Mouse (Mus musculus) embryonic facial prominence, embryonic 11.5 days (tissue): ENCODE measurements around the gene Ccdc42. TPM values are rescaled to one million over a fixed set of nuclear protein-coding genes. Genes with fewer than 3 reads are reported as not detected.

Experiments used
- ATAC-seq: fragments of 200-750 bp; cut with Nextera tagmentation; replicated peaks from 2 replicates; pipeline ENCODE4 v1.8.0; 2017; ENCODE audit warnings: low read depth; ENCODE audit not compliant: insufficient number of reproducible peaks, low FRiP score, low TSS enrichment
- DNase-seq: peaks from one replicate; pipeline ENCODE4 v3.0.0-alpha.2; 2015; ENCODE audit warnings: low spot score
- H3K27ac ChIP-seq: fragments of 300-500 bp; sonication (generic); replicated peaks from 2 replicates; pipeline ENCODE4 v1.5.1; 2014; ENCODE audit warnings: mild to moderate bottlenecking, low read depth, low read length, control low read depth
- H3K27me3 ChIP-seq: fragments of 300-500 bp; sonication (generic); 2 replicates; pipeline ENCODE4 v1.6.1; 2014; ENCODE audit warnings: mild to moderate bottlenecking, low read length, moderate library complexity, mixed read lengths; ENCODE audit not compliant: control insufficient read depth, insufficient read depth
- H3K36me3 ChIP-seq: fragments of 300-500 bp; sonication (generic); replicated peaks from 2 replicates; pipeline ENCODE4 v1.6.1; 2014; ENCODE audit warnings: low read depth, mild to moderate bottlenecking, low read length, moderate library complexity, mixed read lengths; ENCODE audit not compliant: control insufficient read depth, insufficient read depth
- H3K4me1 ChIP-seq: fragments of 300-500 bp; sonication (generic); 2 replicates; pipeline ENCODE4 v1.6.1; 2014; ENCODE audit warnings: low read length, mixed read lengths; ENCODE audit not compliant: control insufficient read depth, insufficient read depth
- H3K4me2 ChIP-seq: fragments of 300-500 bp; sonication (generic); 2 replicates; pipeline ENCODE4 v1.6.1; 2014; ENCODE audit warnings: low read depth, mild to moderate bottlenecking, control low read depth, low read length, moderate library complexity
- H3K4me3 ChIP-seq: fragments of 300-500 bp; sonication (generic); 2 replicates; pipeline ENCODE4 v1.5.1; 2014; ENCODE audit warnings: low read depth, low read length, control low read depth
- H3K9ac ChIP-seq: fragments of 300-500 bp; sonication (generic); replicated peaks from 2 replicates; pipeline ENCODE4 v1.6.1; 2014; ENCODE audit warnings: mild to moderate bottlenecking, control low read depth, low read length
- H3K9me3 ChIP-seq: fragments of 300-500 bp; sonication (generic); replicated peaks from 2 replicates; pipeline ENCODE4 v1.6.1; 2016; ENCODE audit warnings: mild to moderate bottlenecking, low read length, inconsistent platforms, mixed read lengths; ENCODE audit not compliant: control insufficient read depth
- WGBS: fragments of 180-500 bp; shearing (Covaris S2); extraction: QIAGEN DNeasy Blood & Tissue Kit; methylation state at CpG from one replicate; pipeline ENCODE4 v1.1.7; 2014; 5-methylcytosine and 5-hydroxymethylcytosine counted together
- polyA plus RNA-seq: library from polyadenylated mRNA; unstranded; fragments of >200 nt; fragmentation: Nextera tagmentation; extraction: Ambion mirVana; gene quantifications from 2 replicates; pipeline ENCODE4 v1.2.1, GENCODE M21; 2014

The Ccdc42 gene
- 0.20 and 0.67 TPM in 2 replicates for polyA plus RNA-seq

GRCm38 (mm10) chr11:68586721-68587120 lies at the start of gene Ccdc42:
Ccdc42 (plus strand) TSS chr11:68587021.
- no peak for DNase-seq
- Histone ChIP-seq H3K36me3 (no peaks in the 10 kb centered on the region), H3K4me1 (0 out of 2 replicates have a peak, but pooled peaks cover 2% of the 10 kb centered on the region), H3K4me2 (no peak within 1 kb of the TSS), H3K4me3 (no peak within 1 kb of the TSS), H3K9me3 (no peaks in the 10 kb centered on the region), H3K27ac (no peak within 1 kb of the TSS), H3K9ac (no peak within 1 kb of the TSS), H3K27me3 (no peaks in the 10 kb centered on the region)
- 62% methylated on average over 5 of the region's 5 CpGs for WGBS
- no peak for ATAC-seq

- ATAC-seq (no peak), DNase-seq (no peak)
- 62% methylated on average over 5 of the region's 5 CpGs for WGBS
- Histone ChIP-seq H3K4me2 (no peak overlapping the region), H3K36me3 (no peaks in the 10 kb centered on the region), H3K4me1 (no peaks in the 10 kb centered on the region), H3K27ac (no peak overlapping the region), H3K4me3 (no peak overlapping the region), H3K27me3 (no peaks in the 10 kb centered on the region), H3K9ac (no peak overlapping the region), H3K9me3 (no peaks in the 10 kb centered on the region)
These were observed 47.2 kb upstream of the Ccdc42 start for GRCm38 (mm10) chr11:68539621-68540020.

DNA sequence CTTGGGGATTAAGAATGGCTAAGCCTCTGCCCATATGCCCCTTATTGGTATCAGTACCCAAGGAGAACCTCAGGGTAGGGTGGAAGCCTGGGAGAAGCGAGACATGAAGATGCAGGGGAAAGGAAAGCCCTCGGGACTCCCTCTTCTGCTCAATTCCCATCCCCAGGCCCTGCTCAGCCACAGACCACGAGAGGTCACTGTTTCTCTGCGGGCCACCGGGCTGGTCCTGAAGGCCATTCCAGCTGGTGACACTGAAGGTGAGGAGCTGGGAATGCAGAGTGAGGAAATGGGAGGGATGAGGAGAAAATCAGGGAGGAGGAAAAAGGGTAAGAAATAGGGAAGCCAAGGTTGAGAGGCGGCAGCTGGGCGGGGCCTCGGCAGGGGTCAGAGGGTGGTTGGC lies 42.3 kb upstream of the Ccdc42 start:
- Histone ChIP-seq H3K27me3 (no peaks in the 10 kb centered on the region), H3K36me3 (no peaks in the 10 kb centered on the region), H3K4me3 (no peak overlapping the region), H3K4me1 (no peaks in the 10 kb centered on the region), H3K27ac (no peak overlapping the region), H3K9ac (no peak overlapping the region), H3K9me3 (no peaks in the 10 kb centered on the region), H3K4me2 (no peak overlapping the region)
- 10% methylated on average over 8 of the region's 8 CpGs for WGBS
- DNase-seq: peak; percentile 9
- no peak for ATAC-seq

DNA sequence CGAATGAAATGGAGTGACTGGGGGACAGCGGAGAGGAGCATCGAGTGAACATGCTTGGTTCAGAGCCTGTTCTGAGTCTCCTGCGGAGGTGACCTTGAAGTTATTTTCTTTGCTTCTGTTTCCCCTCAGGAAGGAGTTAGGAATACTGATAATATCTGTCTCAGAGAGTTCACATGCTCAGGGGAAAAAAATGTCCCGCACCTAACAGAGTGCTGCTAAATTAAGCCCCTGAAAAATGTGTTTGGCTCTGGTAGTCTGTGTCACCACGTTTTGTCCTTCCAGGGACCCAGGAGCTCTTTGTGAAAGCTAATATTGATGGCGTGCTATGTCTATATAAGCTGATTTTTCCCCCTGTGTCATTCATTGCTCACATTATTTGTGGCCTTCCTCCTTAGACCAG lies 41.6 kb upstream of the Ccdc42 start:
- H3K36me3 ChIP-seq: no peaks in the 10 kb centered on the region
- H3K9me3 ChIP-seq: no peaks in the 10 kb centered on the region
- no peak overlapping the region for H3K4me2 ChIP-seq
- ATAC-seq (no peak), DNase-seq (no peak)
- H3K9ac ChIP-seq: no peak overlapping the region
- H3K27me3 ChIP-seq: no peaks in the 10 kb centered on the region
- H3K27ac ChIP-seq: no peak overlapping the region
- no peak overlapping the region for H3K4me3 ChIP-seq
- H3K4me1 ChIP-seq: no peaks in the 10 kb centered on the region
- WGBS: 56% methylated on average over 7 of the region's 7 CpGs

- no peak overlapping the region for H3K4me3 ChIP-seq
- no peak for DNase-seq
- WGBS: 80% methylated on average over 8 of the region's 8 CpGs
- no peak overlapping the region for H3K9ac ChIP-seq
- no peaks in the 10 kb centered on the region for H3K9me3 ChIP-seq
- H3K27ac ChIP-seq: no peak overlapping the region
- H3K4me1 ChIP-seq: no peaks in the 10 kb centered on the region
- no peaks in the 10 kb centered on the region for H3K27me3 ChIP-seq
- H3K4me2 ChIP-seq: no peak overlapping the region
- H3K36me3 ChIP-seq: no peaks in the 10 kb centered on the region
- no peak for ATAC-seq
These were observed 41.1 kb upstream of the Ccdc42 start for GRCm38 (mm10) chr11:68545682-68546222.

GRCm38 (mm10) chr11:68547484-68547883 lies 39.3 kb upstream of the Ccdc42 start:
- Histone ChIP-seq H3K4me1 (no peaks in the 10 kb centered on the region), H3K9me3 (no peaks in the 10 kb centered on the region), H3K27ac (no peak overlapping the region), H3K9ac (no peak overlapping the region), H3K27me3 (no peaks in the 10 kb centered on the region), H3K4me2 (no peak overlapping the region), H3K4me3 (no peak overlapping the region), H3K36me3 (no peaks in the 10 kb centered on the region)
- WGBS: 62% methylated on average over 2 of the region's 2 CpGs
- ATAC-seq: no peak
- DNase-seq: peak; percentile 26

DNA sequence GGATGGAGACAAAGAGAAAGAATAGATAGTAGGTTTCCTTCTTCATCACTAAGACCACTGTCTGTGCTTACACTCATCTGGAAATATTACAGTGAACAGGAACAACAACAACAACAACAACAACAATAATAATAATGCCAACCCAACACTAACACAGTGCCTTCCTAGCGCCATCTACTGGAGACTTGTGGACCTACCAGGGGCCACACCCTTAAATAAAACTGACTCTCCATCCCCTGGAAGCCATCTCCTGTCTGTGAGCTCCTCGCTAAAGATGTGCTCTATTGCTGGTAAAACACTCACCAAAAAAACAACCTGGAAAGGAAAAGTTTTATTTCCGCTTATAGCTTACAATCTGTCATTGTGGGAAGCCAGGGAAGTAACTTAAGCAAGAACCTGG lies 37.2 kb upstream of the Ccdc42 start:
- no peak overlapping the region for H3K9ac ChIP-seq
- H3K36me3 ChIP-seq: no peaks in the 10 kb centered on the region
- no peaks in the 10 kb centered on the region for H3K27me3 ChIP-seq
- no peak overlapping the region for H3K4me3 ChIP-seq
- no peak overlapping the region for H3K4me2 ChIP-seq
- WGBS: 48% methylated on average over 3 of the region's 3 CpGs
- no peak overlapping the region for H3K27ac ChIP-seq
- no peaks in the 10 kb centered on the region for H3K9me3 ChIP-seq
- H3K4me1 ChIP-seq: no peaks in the 10 kb centered on the region
- DNase-seq (no peak), ATAC-seq (no peak)

DNA sequence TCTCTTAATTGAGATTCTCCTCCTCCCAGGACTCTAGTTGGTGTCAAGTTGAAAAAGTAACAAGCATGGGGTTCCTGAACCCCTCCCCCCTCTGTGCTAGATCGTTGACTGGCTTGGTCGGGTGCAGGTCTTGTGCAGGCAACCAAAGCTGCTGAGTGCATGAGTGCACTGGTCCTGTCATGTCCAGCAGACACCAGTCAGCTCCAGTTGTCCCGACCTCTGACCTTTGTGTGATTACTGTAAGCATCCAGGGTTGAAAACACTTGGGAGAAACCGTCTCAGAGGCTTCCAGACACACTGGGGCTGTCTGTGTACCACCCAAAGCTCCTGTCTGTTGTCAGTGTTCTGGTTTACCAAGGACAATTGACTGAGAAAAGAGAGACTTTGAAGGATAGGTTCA lies 36.5 kb upstream of the Ccdc42 start:
- 54% methylated on average over 4 of the region's 4 CpGs for WGBS
- Histone ChIP-seq H3K27ac (no peak overlapping the region), H3K27me3 (no peaks in the 10 kb centered on the region), H3K4me2 (no peak overlapping the region), H3K4me1 (no peaks in the 10 kb centered on the region), H3K36me3 (no peaks in the 10 kb centered on the region), H3K9me3 (no peaks in the 10 kb centered on the region), H3K9ac (no peak overlapping the region), H3K4me3 (no peak overlapping the region)
- ATAC-seq (no peak), DNase-seq (no peak)
